Mouse (Mus musculus): Measurements from ENCODE around the gene Ikzf4. TPM values are rescaled to one million over a fixed set of nuclear protein-coding genes. Genes with fewer than 3 reads are reported as not detected.
"Not testable (repeated sequence)": the region's sequence is repeated elsewhere in the genome, so short reads cannot be mapped to it uniquely, and the experiment has no call there.

Ikzf4 gene
- total RNA-seq, 2 experiments from 2014 or later, result not detected

GRCm38 (mm10) chr10:128613820-128614219 is 32.0 kb downstream of the Ikzf4 start:
- not testable (repeated sequence) for ATAC-seq (ENCODE audit: poor library complexity, severe bottlenecking)

- ATAC-seq (ENCODE audit: poor library complexity, severe bottlenecking), result peak; percentile 27; the same call in 1 of the 2 replicates
Measured at GRCm38 (mm10) chr10:128613154-128613440, 32.7 kb downstream of the Ikzf4 start.

DNA sequence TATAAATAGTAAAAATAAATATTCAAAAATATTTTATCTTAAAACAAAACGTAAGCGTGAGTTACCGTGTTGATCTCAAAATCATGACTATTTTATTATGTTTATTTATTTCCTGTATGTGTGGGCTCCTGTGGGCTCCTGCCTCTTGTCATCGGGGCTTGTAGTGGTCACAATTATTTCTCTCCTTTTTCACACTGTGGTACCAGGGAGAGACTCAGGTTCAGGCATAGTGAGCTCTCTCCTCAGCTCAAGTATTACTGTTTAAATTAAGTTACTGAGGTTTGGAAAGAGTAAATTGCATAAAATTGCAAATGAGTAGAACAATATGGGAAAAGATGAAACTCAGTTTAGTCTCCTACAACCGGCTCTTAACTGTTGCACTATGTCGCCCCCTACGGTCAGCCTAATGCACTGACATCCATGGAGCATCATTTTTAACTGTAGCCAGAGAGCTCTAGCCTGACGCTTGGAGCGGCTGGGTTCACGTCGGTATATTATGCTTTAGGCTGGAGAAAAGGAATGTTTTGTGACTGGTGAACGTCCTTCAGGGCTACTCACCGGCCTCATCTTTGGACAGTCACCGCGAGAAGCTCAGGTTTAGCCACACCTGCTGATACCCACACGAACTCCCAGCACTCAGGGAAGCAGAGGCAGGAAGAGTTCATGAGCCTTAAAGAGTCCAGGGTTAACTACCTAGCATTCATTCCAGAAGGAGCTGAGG is 33.2 kb downstream of the Ikzf4 start:
- peak; percentile 100 for ATAC-seq (ENCODE audit: poor library complexity, severe bottlenecking)

- no peak for ATAC-seq (ENCODE audit: poor library complexity, severe bottlenecking)
Measured at GRCm38 (mm10) chr10:128606483-128606882, 39.3 kb downstream of the Ikzf4 start.

GRCm38 (mm10) chr10:128602470-128603128 is 43.2 kb downstream of the Ikzf4 start:
- no peak for ATAC-seq (ENCODE audit: poor library complexity, severe bottlenecking)

DNA sequence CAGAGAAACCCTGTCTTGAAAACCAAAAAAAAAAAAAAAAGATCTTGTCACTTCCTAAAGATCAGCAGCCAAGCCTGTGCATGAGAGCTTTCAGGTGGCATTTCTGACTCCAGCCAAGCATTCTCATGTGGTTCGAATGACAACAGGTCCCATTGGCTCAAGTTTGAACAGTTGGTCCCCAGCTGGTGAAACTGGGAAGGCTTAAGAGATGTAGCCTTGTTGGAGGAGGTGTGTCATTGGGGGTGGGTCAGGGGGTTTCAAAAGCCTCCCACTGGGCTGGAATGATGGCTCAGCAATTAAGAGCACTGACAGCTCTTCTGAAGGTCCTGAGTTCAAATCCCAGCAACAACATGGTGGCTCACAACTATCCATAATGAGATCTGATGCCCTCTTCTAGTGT is 44.3 kb downstream of the Ikzf4 start:
- ATAC-seq (ENCODE audit: poor library complexity, severe bottlenecking), result no peak

DNA sequence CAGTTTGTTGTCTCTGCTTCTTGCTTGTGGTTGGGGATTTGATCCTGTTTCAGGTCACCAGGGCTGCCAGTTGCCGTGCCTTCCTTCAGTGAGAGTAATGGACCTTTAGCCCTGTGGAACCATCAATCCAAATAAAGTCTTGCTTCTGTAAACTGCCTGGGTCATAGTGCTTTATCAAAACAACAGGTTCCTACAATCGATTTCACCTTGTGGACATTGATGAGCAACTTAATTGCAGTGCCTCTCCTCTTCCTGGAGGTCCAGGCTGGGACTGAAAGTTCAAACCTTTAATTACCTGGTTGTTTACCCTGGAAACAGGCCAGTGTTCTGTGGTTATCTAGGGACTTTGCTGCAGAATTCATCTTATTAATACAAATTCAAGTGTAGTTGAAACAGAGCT is 47.3 kb downstream of the Ikzf4 start:
- no peak for ATAC-seq (ENCODE audit: poor library complexity, severe bottlenecking)

DNA sequence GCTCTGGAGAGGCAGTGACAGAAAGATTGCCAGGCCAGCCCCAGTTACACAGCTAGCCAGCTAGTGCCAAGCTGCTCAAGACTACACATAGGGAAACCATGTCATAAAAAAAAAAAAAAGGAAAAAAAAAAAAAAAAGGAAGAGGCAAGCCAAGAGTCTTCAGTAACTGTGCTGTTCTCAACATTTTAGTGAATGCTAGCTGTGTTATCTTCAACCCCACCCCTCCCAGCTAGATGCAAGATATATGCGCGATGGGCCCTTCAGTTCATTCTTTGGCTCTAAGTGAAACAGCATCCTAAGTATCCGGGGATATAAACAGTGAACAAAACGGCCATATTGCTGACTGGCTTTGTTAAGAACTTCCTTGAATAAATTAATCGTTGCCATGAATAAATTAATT is 53.0 kb downstream of the Ikzf4 start:
- no peak for ATAC-seq (ENCODE audit: poor library complexity, severe bottlenecking)

DNA sequence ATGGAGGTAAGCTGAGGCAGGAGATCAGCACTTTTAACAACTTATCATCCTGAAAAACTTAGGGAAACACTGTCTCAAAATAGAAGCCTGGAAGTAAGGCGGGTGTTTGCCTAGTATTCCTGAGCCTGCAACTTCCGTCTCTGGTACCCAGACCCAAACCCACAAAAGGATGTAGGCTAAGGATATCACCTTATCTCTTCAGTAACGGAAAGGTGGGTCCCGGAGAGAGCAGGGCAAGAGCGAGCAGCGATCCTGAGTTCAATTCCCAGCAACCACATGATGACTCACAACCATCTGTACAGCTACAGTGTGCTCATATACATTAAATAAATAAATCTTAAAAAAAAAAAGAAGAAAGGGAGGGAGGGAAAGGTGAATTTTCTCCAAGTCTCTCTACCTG is 54.4 kb downstream of the Ikzf4 start:
- ATAC-seq (ENCODE audit: poor library complexity, severe bottlenecking), result no peak

GRCm38 (mm10) chr10:128590193-128590690 is 55.5 kb downstream of the Ikzf4 start:
- ATAC-seq (ENCODE audit: poor library complexity, severe bottlenecking), result peak; percentile 53

GRCm38 (mm10) chr10:128589464-128590192 is 56.2 kb downstream of the Ikzf4 start, which contains the start of gene Erbb3:
Gene Erbb3, minus strand, starts transcription at chr10:128589652.
- peak; percentile 55 for ATAC-seq (ENCODE audit: poor library complexity, severe bottlenecking)

GRCm38 (mm10) chr10:128588775-128589463 is 56.9 kb downstream of the Ikzf4 start:
- no peak for ATAC-seq (ENCODE audit: poor library complexity, severe bottlenecking)

- no peak for ATAC-seq (ENCODE audit: poor library complexity, severe bottlenecking)
Measured at GRCm38 (mm10) chr10:128588136-128588535, 57.7 kb downstream of the Ikzf4 start.

- no peak for ATAC-seq (ENCODE audit: poor library complexity, severe bottlenecking)
Measured at GRCm38 (mm10) chr10:128587697-128588096, 58.1 kb downstream of the Ikzf4 start.

- no peak for ATAC-seq (ENCODE audit: poor library complexity, severe bottlenecking)
Measured at GRCm38 (mm10) chr10:128587120-128587519, 58.7 kb downstream of the Ikzf4 start.

- no peak for ATAC-seq (ENCODE audit: poor library complexity, severe bottlenecking)
Measured at GRCm38 (mm10) chr10:128586546-128586945, 59.2 kb downstream of the Ikzf4 start.

DNA sequence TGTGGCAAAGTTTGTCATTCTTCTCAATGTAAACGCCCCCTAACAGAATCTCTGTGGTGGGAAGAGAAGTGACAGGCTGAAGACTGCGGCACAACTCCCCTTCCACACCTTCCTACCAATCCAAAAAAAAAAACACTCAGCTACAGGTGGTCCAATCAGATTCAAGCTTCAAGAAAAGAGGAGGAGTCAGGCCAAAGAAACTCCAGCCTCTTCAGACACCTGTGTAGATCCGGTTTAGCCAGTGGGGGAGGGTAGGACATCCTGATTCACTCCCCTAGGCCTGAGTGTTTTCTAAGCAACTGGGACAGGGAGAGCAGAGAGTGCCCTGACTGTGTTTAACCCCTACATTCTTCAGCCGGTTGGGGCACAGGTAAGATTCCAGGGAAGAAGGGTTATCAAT is 61.4 kb downstream of the Ikzf4 start:
- no peak for ATAC-seq (ENCODE audit: poor library complexity, severe bottlenecking)

DNA sequence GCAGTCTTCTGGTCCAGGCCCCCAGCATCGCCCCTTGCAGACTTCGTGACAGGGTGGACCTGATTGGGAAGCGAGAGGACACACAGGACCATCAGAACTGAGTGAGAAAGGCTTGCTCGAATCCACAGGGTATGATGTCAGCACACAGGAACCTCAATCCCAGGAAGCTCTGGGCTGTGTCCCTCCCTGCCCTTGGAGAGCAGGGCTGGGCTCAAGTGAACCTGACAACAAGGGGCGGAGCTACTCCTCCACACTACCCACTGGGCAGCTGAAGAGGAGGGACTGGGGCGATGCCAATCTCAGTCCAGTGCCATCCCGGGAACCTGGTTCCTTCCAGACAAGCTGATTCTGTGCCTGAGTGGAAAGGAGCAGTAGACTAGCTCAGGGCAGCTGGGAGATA is 62.1 kb downstream of the Ikzf4 start:
- no peak for ATAC-seq (ENCODE audit: poor library complexity, severe bottlenecking)

All from megakaryocyte, adult 5-6 weeks (primary cell).